Mouse (Mus musculus) lung, postnatal 36 days (tissue): ENCODE results near the gene Jak1.

Source experiments
- DNase-seq: peaks from one replicate; pipeline ENCODE4 v3.0.0; 2022; ENCODE audit warnings: mixed read lengths

The Jak1 gene

GRCm38 (mm10) chr4:101238589-101238988 is 26.5 kb downstream of the Jak1 start:
- no peak for DNase-seq

GRCm38 (mm10) chr4:101236797-101237196 is 28.3 kb downstream of the Jak1 start:
- no peak for DNase-seq

- DNase-seq, result no peak
These were observed 29.1 kb downstream of the Jak1 start for GRCm38 (mm10) chr4:101235964-101236363.

- DNase-seq, result no peak
These were observed 30.3 kb downstream of the Jak1 start for GRCm38 (mm10) chr4:101234753-101235152.

GRCm38 (mm10) chr4:101234332-101234731 is 30.8 kb downstream of the Jak1 start:
- DNase-seq, result peak; percentile 88

- DNase-seq, result no peak
These were observed 34.5 kb downstream of the Jak1 start for GRCm38 (mm10) chr4:101230621-101231020.

GRCm38 (mm10) chr4:101227398-101227797 is 37.7 kb downstream of the Jak1 start:
- no peak for DNase-seq

GRCm38 (mm10) chr4:101225984-101226383 is 39.1 kb downstream of the Jak1 start:
- DNase-seq, result no peak

- no peak for DNase-seq
These were observed 44.1 kb downstream of the Jak1 start for GRCm38 (mm10) chr4:101220946-101221345.

GRCm38 (mm10) chr4:101219839-101220238 is 45.2 kb downstream of the Jak1 start:
- peak; percentile 15 for DNase-seq

- peak; percentile 24 for DNase-seq
These were observed 48.0 kb downstream of the Jak1 start for GRCm38 (mm10) chr4:101217026-101217540.

GRCm38 (mm10) chr4:101216286-101216685 is 48.8 kb downstream of the Jak1 start:
- DNase-seq, result no peak

GRCm38 (mm10) chr4:101213477-101213876 is 51.6 kb downstream of the Jak1 start:
- peak; percentile 18 for DNase-seq

GRCm38 (mm10) chr4:101207492-101207891 is 57.6 kb downstream of the Jak1 start:
- no peak for DNase-seq

- DNase-seq, result no peak
These were observed 61.6 kb downstream of the Jak1 start for GRCm38 (mm10) chr4:101203518-101203917.

GRCm38 (mm10) chr4:101202626-101203025 is 62.5 kb downstream of the Jak1 start:
- no peak for DNase-seq

GRCm38 (mm10) chr4:101199433-101200081 is 65.5 kb downstream of the Jak1 start:
- DNase-seq, result no peak

GRCm38 (mm10) chr4:101198333-101198732 is 66.7 kb downstream of the Jak1 start:
- peak; percentile 86 for DNase-seq

GRCm38 (mm10) chr4:101197421-101198170 is 67.5 kb downstream of the Jak1 start:
- DNase-seq, result no peak

GRCm38 (mm10) chr4:101196407-101196806 is 68.7 kb downstream of the Jak1 start:
- no peak for DNase-seq

- DNase-seq, result no peak
These were observed 70.9 kb downstream of the Jak1 start for GRCm38 (mm10) chr4:101194170-101194569.

GRCm38 (mm10) chr4:101192241-101192976 is 72.7 kb downstream of the Jak1 start:
- DNase-seq, result peak; percentile 29

- DNase-seq, result no peak
These were observed 77.7 kb downstream of the Jak1 start for GRCm38 (mm10) chr4:101187381-101187780.
